Mouse (Mus musculus): ENCODE data around the gene Ccr4.

The Ccr4 gene

GRCm38 (mm10) chr9:114468701-114469100, 36.0 kb downstream of the Ccr4 start:
- no peak for DNase-seq (ENCODE audit: low read depth, low spot score)

GRCm38 (mm10) chr9:114468217-114468616, 36.5 kb downstream of the Ccr4 start:
- no peak for DNase-seq (ENCODE audit: low read depth, low spot score)

- DNase-seq (ENCODE audit: low read depth, low spot score), result no peak
These were observed 37.8 kb downstream of the Ccr4 start for GRCm38 (mm10) chr9:114466871-114467270.

GRCm38 (mm10) chr9:114465442-114465841, 39.3 kb downstream of the Ccr4 start:
- DNase-seq (ENCODE audit: low read depth, low spot score), result no peak

- no peak for DNase-seq (ENCODE audit: low read depth, low spot score)
These were observed 42.1 kb downstream of the Ccr4 start for GRCm38 (mm10) chr9:114462569-114462968.

GRCm38 (mm10) chr9:114458436-114458835, 46.3 kb downstream of the Ccr4 start:
- no peak for DNase-seq (ENCODE audit: low read depth, low spot score)

GRCm38 (mm10) chr9:114455420-114455819, 49.3 kb downstream of the Ccr4 start:
- no peak for DNase-seq (ENCODE audit: low read depth, low spot score)

- DNase-seq (ENCODE audit: low read depth, low spot score), result no peak
These were observed 52.3 kb downstream of the Ccr4 start for GRCm38 (mm10) chr9:114452418-114452817.

GRCm38 (mm10) chr9:114451615-114452014, 53.1 kb downstream of the Ccr4 start:
- DNase-seq (ENCODE audit: low read depth, low spot score), result no peak

GRCm38 (mm10) chr9:114449120-114449754, 55.5 kb downstream of the Ccr4 start:
- DNase-seq (ENCODE audit: low read depth, low spot score), result no peak

- DNase-seq (ENCODE audit: low read depth, low spot score), result no peak
These were observed 56.0 kb downstream of the Ccr4 start for GRCm38 (mm10) chr9:114448700-114449099.

- no peak for DNase-seq (ENCODE audit: low read depth, low spot score)
These were observed 57.8 kb downstream of the Ccr4 start for GRCm38 (mm10) chr9:114446887-114447286.

GRCm38 (mm10) chr9:114443351-114443750, 61.4 kb downstream of the Ccr4 start:
- no peak for DNase-seq (ENCODE audit: low read depth, low spot score)

GRCm38 (mm10) chr9:114442893-114443292, 61.8 kb downstream of the Ccr4 start:
- DNase-seq (ENCODE audit: low read depth, low spot score), result no peak

- DNase-seq (ENCODE audit: low read depth, low spot score), result no peak
These were observed 62.5 kb downstream of the Ccr4 start for GRCm38 (mm10) chr9:114442225-114442624.

GRCm38 (mm10) chr9:114440548-114440947, 64.2 kb downstream of the Ccr4 start:
- DNase-seq (ENCODE audit: low read depth, low spot score), result no peak

Measured in brain, adult 2 months (tissue).